Mouse (Mus musculus): ENCODE results near the gene Zfp36l1.
A peak's percentile ranks its signal among the peaks of the same experiment; 100 is the strongest.

Gene Zfp36l1

GRCm38 (mm10) chr12:80112852-80113551, at the start of gene Zfp36l1:
Zfp36l1 (minus strand) TSS chr12:80113013.
- Histone ChIP-seq H3K9me3 (ENCODE audit: low read length) (no peaks in the 10 kb centered on the region), H3K36me3 (ENCODE audit: insufficient read depth, low read length) (peaks cover 19% of the 10 kb centered on the region), H3K4me3 (replicated peaks; ENCODE audit: low read length) (peak within 1 kb of the TSS; percentile 95), H3K4me1 (replicated peaks; ENCODE audit: low read depth, low read length) (peaks cover 62% of the 10 kb centered on the region), H3K27me3 (ENCODE audit: insufficient read depth, low read length) (peaks cover 36% of the 10 kb centered on the region)
- no peak for TF ChIP-seq CTCF (conservative IDR thresholded peaks at IDR 0.05; ENCODE audit: low read length)
- TF ChIP-seq NANOG (IDR thresholded peaks at IDR 0.05; ENCODE audit: borderline replicate concordance, low read length), result no peak
- no peak for TF ChIP-seq POU5F1 (IDR thresholded peaks at IDR 0.05; ENCODE audit: borderline replicate concordance, low read length)

- Histone ChIP-seq H3K4me3 (replicated peaks; ENCODE audit: low read length) (no peak overlapping the region), H3K4me1 (replicated peaks; ENCODE audit: low read depth, low read length) (peaks cover 18% of the 10 kb centered on the region), H3K9me3 (ENCODE audit: low read length) (peaks cover 6% of the 10 kb centered on the region; the same call in 1 of the 2 replicates), H3K27me3 (ENCODE audit: insufficient read depth, low read length) (no peaks in the 10 kb centered on the region), H3K36me3 (ENCODE audit: insufficient read depth, low read length) (peaks cover 42% of the 10 kb centered on the region)
- TF ChIP-seq POU5F1 (IDR thresholded peaks at IDR 0.05; ENCODE audit: borderline replicate concordance, low read length), result no peak
- peak; percentile 35; the same call in 1 of the 2 replicates for TF ChIP-seq CTCF (conservative IDR thresholded peaks at IDR 0.05; ENCODE audit: low read length)
- TF ChIP-seq NANOG (IDR thresholded peaks at IDR 0.05; ENCODE audit: borderline replicate concordance, low read length), result no peak
These were observed 49.6 kb upstream of the Zfp36l1 start for GRCm38 (mm10) chr12:80162448-80162847.

GRCm38 (mm10) chr12:80157675-80158074, 44.9 kb upstream of the Zfp36l1 start:
- Histone ChIP-seq H3K4me1 (replicated peaks; ENCODE audit: low read depth, low read length) (peaks cover 12% of the 10 kb centered on the region), H3K36me3 (ENCODE audit: insufficient read depth, low read length) (no peaks in the 10 kb centered on the region), H3K4me3 (replicated peaks; ENCODE audit: low read length) (no peak overlapping the region), H3K27me3 (ENCODE audit: insufficient read depth, low read length) (peaks cover 6% of the 10 kb centered on the region; the same call in 1 of the 2 replicates), H3K9me3 (ENCODE audit: low read length) (peaks cover 4% of the 10 kb centered on the region)
- TF ChIP-seq POU5F1 (IDR thresholded peaks at IDR 0.05; ENCODE audit: borderline replicate concordance, low read length) (no peak), CTCF (conservative IDR thresholded peaks at IDR 0.05; ENCODE audit: low read length) (peak; percentile 77)

- H3K27me3 ChIP-seq (ENCODE audit: insufficient read depth, low read length), result peaks cover 6% of the 10 kb centered on the region; the same call in 1 of the 2 replicates
- no peak overlapping the region for H3K4me3 ChIP-seq (replicated peaks; ENCODE audit: low read length)
- TF ChIP-seq POU5F1 (IDR thresholded peaks at IDR 0.05; ENCODE audit: borderline replicate concordance, low read length), result no peak
- peak; percentile 55 for TF ChIP-seq CTCF (conservative IDR thresholded peaks at IDR 0.05; ENCODE audit: low read length)
- no peak for TF ChIP-seq NANOG (IDR thresholded peaks at IDR 0.05; ENCODE audit: borderline replicate concordance, low read length)
- H3K4me1 ChIP-seq (replicated peaks; ENCODE audit: low read depth, low read length), result peaks cover 17% of the 10 kb centered on the region
- H3K36me3 ChIP-seq (ENCODE audit: insufficient read depth, low read length), result no peaks in the 10 kb centered on the region
- H3K9me3 ChIP-seq (ENCODE audit: low read length), result peaks cover 11% of the 10 kb centered on the region
These were observed 41.0 kb upstream of the Zfp36l1 start for GRCm38 (mm10) chr12:80153687-80154326.

GRCm38 (mm10) chr12:80153078-80153477, 40.3 kb upstream of the Zfp36l1 start:
- no peaks in the 10 kb centered on the region for H3K36me3 ChIP-seq (ENCODE audit: insufficient read depth, low read length)
- no peak overlapping the region for H3K4me3 ChIP-seq (replicated peaks; ENCODE audit: low read length)
- H3K9me3 ChIP-seq (ENCODE audit: low read length), result peaks cover 11% of the 10 kb centered on the region
- H3K27me3 ChIP-seq (ENCODE audit: insufficient read depth, low read length), result peaks cover 6% of the 10 kb centered on the region; the same call in 1 of the 2 replicates
- peaks cover 17% of the 10 kb centered on the region for H3K4me1 ChIP-seq (replicated peaks; ENCODE audit: low read depth, low read length)
- TF ChIP-seq POU5F1 (IDR thresholded peaks at IDR 0.05; ENCODE audit: borderline replicate concordance, low read length), result no peak
- peak; percentile 37 for TF ChIP-seq CTCF (conservative IDR thresholded peaks at IDR 0.05; ENCODE audit: low read length)

- H3K27me3 ChIP-seq (ENCODE audit: insufficient read depth, low read length), result peaks cover 6% of the 10 kb centered on the region; the same call in 1 of the 2 replicates
- peaks cover 28% of the 10 kb centered on the region for H3K4me1 ChIP-seq (replicated peaks; ENCODE audit: low read depth, low read length)
- H3K9me3 ChIP-seq (ENCODE audit: low read length), result peaks cover 11% of the 10 kb centered on the region
- peak; percentile 75 for TF ChIP-seq CTCF (conservative IDR thresholded peaks at IDR 0.05; ENCODE audit: low read length)
- TF ChIP-seq POU5F1 (IDR thresholded peaks at IDR 0.05; ENCODE audit: borderline replicate concordance, low read length), result no peak
- no peaks in the 10 kb centered on the region for H3K36me3 ChIP-seq (ENCODE audit: insufficient read depth, low read length)
- H3K4me3 ChIP-seq (replicated peaks; ENCODE audit: low read length), result no peak overlapping the region
These were observed 39.0 kb upstream of the Zfp36l1 start for GRCm38 (mm10) chr12:80151821-80152220.

GRCm38 (mm10) chr12:80150624-80151023, 37.8 kb upstream of the Zfp36l1 start:
- no peaks in the 10 kb centered on the region for H3K27me3 ChIP-seq (ENCODE audit: insufficient read depth, low read length)
- H3K4me1 ChIP-seq (replicated peaks; ENCODE audit: low read depth, low read length), result peaks cover 38% of the 10 kb centered on the region
- no peaks in the 10 kb centered on the region for H3K36me3 ChIP-seq (ENCODE audit: insufficient read depth, low read length)
- peaks cover 11% of the 10 kb centered on the region for H3K9me3 ChIP-seq (ENCODE audit: low read length)
- no peak for TF ChIP-seq POU5F1 (IDR thresholded peaks at IDR 0.05; ENCODE audit: borderline replicate concordance, low read length)
- TF ChIP-seq NANOG (IDR thresholded peaks at IDR 0.05; ENCODE audit: borderline replicate concordance, low read length), result no peak
- no peak for TF ChIP-seq CTCF (conservative IDR thresholded peaks at IDR 0.05; ENCODE audit: low read length)
- no peak overlapping the region; the same call in 1 of the 2 replicates for H3K4me3 ChIP-seq (replicated peaks; ENCODE audit: low read length)

- H3K36me3 ChIP-seq (ENCODE audit: insufficient read depth, low read length), result no peaks in the 10 kb centered on the region
- H3K4me3 ChIP-seq (replicated peaks; ENCODE audit: low read length), result 0 out of 2 replicates have a peak overlapping the region, but pooled peaks have one; percentile 11
- peaks cover 40% of the 10 kb centered on the region for H3K4me1 ChIP-seq (replicated peaks; ENCODE audit: low read depth, low read length)
- TF ChIP-seq POU5F1 (IDR thresholded peaks at IDR 0.05; ENCODE audit: borderline replicate concordance, low read length) (no peak), NANOG (IDR thresholded peaks at IDR 0.05; ENCODE audit: borderline replicate concordance, low read length) (no peak), CTCF (conservative IDR thresholded peaks at IDR 0.05; ENCODE audit: low read length) (no peak)
- H3K27me3 ChIP-seq (ENCODE audit: insufficient read depth, low read length), result 0 out of 2 replicates have a peak, but pooled peaks cover 2% of the 10 kb centered on the region
- peaks cover 8% of the 10 kb centered on the region for H3K9me3 ChIP-seq (ENCODE audit: low read length)
These were observed 34.9 kb upstream of the Zfp36l1 start for GRCm38 (mm10) chr12:80147563-80148214.

All from E14TG2a.4 (cell line).